8 mouse cellular contexts compared by ENCODE assay signal in the genomic region with DNA sequence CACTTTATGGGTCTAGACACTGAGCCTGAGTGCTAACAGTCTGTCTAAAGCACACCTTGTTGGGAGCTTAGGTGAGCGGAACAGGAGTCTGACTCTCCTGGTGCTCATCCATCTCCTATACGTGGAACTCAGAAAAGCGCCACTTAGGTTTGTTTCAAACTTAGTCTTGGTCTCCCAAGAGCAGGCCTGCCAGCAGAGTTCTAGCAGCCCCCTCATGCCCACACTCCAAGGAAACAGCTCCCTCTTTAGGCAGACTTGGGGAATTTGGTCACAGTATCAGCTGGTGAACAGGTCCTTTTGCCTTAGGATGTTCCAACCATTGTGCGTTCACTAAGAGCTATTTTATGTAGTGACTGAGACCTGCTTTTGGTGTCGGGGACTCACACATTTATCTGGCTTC.
DNase-seq lines count a peak whose midpoint lies in the region; TF ChIP-seq lines count a peak whose summit lies in the region.

No protein-coding gene starts in this region.

- H3K4me3 ChIP-seq in ES-E14 (ENCODE audit: insufficient read depth in 1 of 2, low read depth in 1 of 2, low read length in 2 of 2, poor library complexity in 1 of 2, severe bottlenecking in 1 of 2) = no peak overlapping the region
- no peak overlapping the region for H3K4me3 ChIP-seq in olfactory bulb, adult 2 months (ENCODE audit: insufficient read depth, low read depth, low read length)

- no peaks in the 10 kb centered on the region for H3K4me1 ChIP-seq in ES-E14 (ENCODE audit: control insufficient read depth in 2 of 2, insufficient read depth in 2 of 2, low read length in 2 of 2, poor library complexity in 1 of 2)
- H3K4me1 ChIP-seq in olfactory bulb, adult 2 months (ENCODE audit: control insufficient read depth, insufficient read depth, low read length) = peaks cover 3% of the 10 kb centered on the region

- H3K27ac ChIP-seq in ES-E14 (ENCODE audit: insufficient read depth, low read depth, low read length, poor library complexity, severe bottlenecking) = no peak overlapping the region
- H3K27ac ChIP-seq in olfactory bulb, adult 2 months (ENCODE audit: insufficient read depth, low read depth, low read length) = no peak overlapping the region

- peak; percentile 29; the same call in 1 of the 2 replicates for TF ChIP-seq CTCF in olfactory bulb, adult 2 months (IDR thresholded peaks at IDR 0.05; ENCODE audit: insufficient read depth, low read depth, low read length)

- H3K9me3 ChIP-seq in ES-E14 (ENCODE audit: control insufficient read depth, insufficient read depth, low read depth, low read length) = no peaks in the 10 kb centered on the region

- in situ Hi-C loops in ES-E14 (cut with MboI; ENCODE audit: low sequenced_read_pairs in 2 of 2, unreplicated experiment in 2 of 2) = loop anchor here in 1 of 2 experiments (10.0 kb wide), 1 partner anchor 187 kb away; the partner anchor contains the start of gene Egr2

- 38% methylated on average over 5 of the region's 5 CpGs for WGBS in olfactory bulb, adult 2 months

- H3K9ac ChIP-seq in ES-E14 (ENCODE audit: insufficient read depth, low read depth, low read length, poor library complexity, severe bottlenecking) = no peak overlapping the region

- TF ChIP-seq POLR2A in olfactory bulb, adult 2 months (IDR thresholded peaks at IDR 0.05; ENCODE audit: insufficient read depth, low read depth, low read length) = no peak

- H3K36me3 ChIP-seq in ES-E14 (ENCODE audit: control insufficient read depth, insufficient read depth, low read length, poor library complexity, severe bottlenecking) = no peaks in the 10 kb centered on the region

- peak; percentile 43 for DNase-seq in layer of hippocampus, adult 11-12 months (ENCODE audit: low spot score)
- DNase-seq in layer of hippocampus, adult 9-10 months (ENCODE audit: low spot score) = no peak
- peak; percentile 38 for DNase-seq in ES-E14 (ENCODE audit: low read depth, low spot score)
- DNase-seq in embryo, embryonic 10 days (ENCODE audit: low spot score) = peak; percentile 77
- DNase-seq in layer of hippocampus, adult 9-11 months = peak; percentile 40
- DNase-seq in Muller cell, postnatal 12 days (ENCODE audit: inconsistent ontology term) = no peak
- no peak for DNase-seq in adrenal gland, adult 18-20 months (ENCODE audit: low spot score in 2 of 2)

TF ChIP-seq in ES-E14, 5 proteins besides CTCF, POLR2A, EP300 and RAD21:
- no peak for TF ChIP-seq HCFC1 (IDR thresholded peaks at IDR 0.05; ENCODE audit: borderline replicate concordance, insufficient read depth, low read length)
- TF ChIP-seq ZC3H11A (IDR thresholded peaks at IDR 0.05; ENCODE audit: borderline replicate concordance, low read depth, low read length) = peak; percentile 65; the same call in 1 of the 2 replicates

Comparison
In these comparisons a context has a peak if more than half of its experiments do, and no peak if none do; other contexts are left out.
1. DNase-seq: peak in layer of hippocampus, adult 11-12 months (single experiment), ES-E14 (single experiment), embryo, embryonic 10 days (single experiment) and layer of hippocampus, adult 9-11 months (single experiment); none in layer of hippocampus, adult 9-10 months (single experiment), Muller cell, postnatal 12 days (single experiment) and adrenal gland, adult 18-20 months (0 of 2).